Mouse (Mus musculus) ES-Bruce4 (cell line): ENCODE data around the gene Endou. TPM values are rescaled to one million over a fixed set of nuclear protein-coding genes. Genes with fewer than 3 reads are reported as not detected.
A peak's percentile ranks its signal among the peaks of the same experiment; 100 is the strongest.

ENCODE experiments used
- H3K27ac ChIP-seq: 2 replicates; pipeline ENCODE4 v1.5.1; 2012; ENCODE audit warnings: low read length, inconsistent platforms; ENCODE audit not compliant: insufficient read depth
- H3K27me3 ChIP-seq: 2 replicates; pipeline ENCODE4 v1.6.1; 2012; ENCODE audit warnings: mild to moderate bottlenecking, low read length, inconsistent platforms; ENCODE audit not compliant: control insufficient read depth, poor library complexity, insufficient read depth, severe bottlenecking
- H3K36me3 ChIP-seq: 2 replicates; pipeline ENCODE4 v1.6.1; 2012; ENCODE audit warnings: inconsistent platforms, mild to moderate bottlenecking, low read length, moderate library complexity; ENCODE audit not compliant: control insufficient read depth, poor library complexity, insufficient read depth, severe bottlenecking
- H3K4me1 ChIP-seq: one replicate; pipeline ENCODE4 v1.8.1; 2011; ENCODE audit warnings: low read length; ENCODE audit not compliant: control insufficient read depth, insufficient read depth
- H3K4me3 ChIP-seq: 2 replicates; pipeline ENCODE4 v1.5.1; 2011; ENCODE audit warnings: low read depth, mild to moderate bottlenecking, low read length
- H3K9ac ChIP-seq: 2 replicates; pipeline ENCODE4 v1.6.1; 2012; ENCODE audit warnings: low read depth, mild to moderate bottlenecking, inconsistent platforms; ENCODE audit not compliant: poor library complexity, severe bottlenecking
- H3K9me3 ChIP-seq: replicated peaks from 2 replicates; pipeline ENCODE4 v1.6.1; 2012; ENCODE audit warnings: mild to moderate bottlenecking, low read length, inconsistent platforms; ENCODE audit not compliant: control insufficient read depth, poor library complexity, insufficient read depth, severe bottlenecking
- CTCF ChIP-seq: IDR thresholded peaks from one replicate; pipeline ENCODE4 v1.8.1; 2011; ENCODE audit warnings: low read depth, low read length
- EP300 ChIP-seq: IDR thresholded peaks from 2 replicates; pipeline ENCODE4 v1.6.1; 2011; ENCODE audit warnings: low read depth, low read length; ENCODE audit not compliant: insufficient read depth
- POLR2A ChIP-seq: IDR thresholded peaks from one replicate; pipeline ENCODE4 v1.8.1; 2011; ENCODE audit warnings: low read length; ENCODE audit not compliant: insufficient read depth
- polyA plus RNA-seq: library from polyadenylated mRNA; stranded (reverse); fragments of >200 nt; gene quantifications from 2 replicates; pipeline ENCODE4 v1.2.4, GENCODE M21; 2011; ENCODE audit warnings: low read depth; ENCODE audit not compliant: missing spikeins, insufficient read depth, insufficient read length

The Endou gene
- polyA plus RNA-seq, result 0.82 and 1.2 TPM in 2 replicates

GRCm38 (mm10) chr15:97731111-97731510 lies at the start of gene Endou:
Gene Endou (minus strand): TSS chr15:97731339.
- Histone ChIP-seq H3K9ac (no peak within 1 kb of the TSS), H3K27ac (no peak within 1 kb of the TSS), H3K36me3 (no peaks in the 10 kb centered on the region), H3K4me1 (no peaks in the 10 kb centered on the region), H3K27me3 (no peaks in the 10 kb centered on the region), H3K4me3 (no peak within 1 kb of the TSS), H3K9me3 (peaks cover 17% of the 10 kb centered on the region)
- no peak for TF ChIP-seq EP300

- Histone ChIP-seq H3K9me3 (no peaks in the 10 kb centered on the region), H3K36me3 (no peaks in the 10 kb centered on the region), H3K27ac (no peak overlapping the region), H3K4me1 (no peaks in the 10 kb centered on the region), H3K9ac (no peak overlapping the region), H3K27me3 (no peaks in the 10 kb centered on the region), H3K4me3 (no peak overlapping the region)
- TF ChIP-seq EP300 (no peak), POLR2A (no peak), CTCF (no peak)
These were observed 49.5 kb upstream of the Endou start for GRCm38 (mm10) chr15:97780611-97781031.

- H3K4me1 ChIP-seq, result no peaks in the 10 kb centered on the region
- H3K9me3 ChIP-seq, result no peaks in the 10 kb centered on the region
- H3K36me3 ChIP-seq, result no peaks in the 10 kb centered on the region
- no peak for TF ChIP-seq CTCF
- no peak for TF ChIP-seq EP300
- no peak for TF ChIP-seq POLR2A
- H3K9ac ChIP-seq, result no peak overlapping the region
- H3K27ac ChIP-seq, result no peak overlapping the region
- no peak overlapping the region for H3K4me3 ChIP-seq
- no peaks in the 10 kb centered on the region for H3K27me3 ChIP-seq
These were observed 48.4 kb upstream of the Endou start for GRCm38 (mm10) chr15:97779576-97779975.

GRCm38 (mm10) chr15:97778311-97779098 lies 47.4 kb upstream of the Endou start, which contains the start of gene Slc48a1:
Gene Slc48a1 (plus strand): TSS chr15:97778520.
- no peaks in the 10 kb centered on the region for H3K4me1 ChIP-seq
- no peaks in the 10 kb centered on the region for H3K27me3 ChIP-seq
- H3K27ac ChIP-seq, result no peak within 1 kb of the TSS

GRCm38 (mm10) chr15:97776919-97777318 lies 45.8 kb upstream of the Endou start:
- H3K27me3 ChIP-seq, result no peaks in the 10 kb centered on the region
- no peak overlapping the region for H3K4me3 ChIP-seq
- no peak overlapping the region for H3K9ac ChIP-seq
- TF ChIP-seq CTCF (no peak), EP300 (no peak)
- H3K36me3 ChIP-seq, result no peaks in the 10 kb centered on the region
- no peaks in the 10 kb centered on the region for H3K9me3 ChIP-seq
- H3K4me1 ChIP-seq, result no peaks in the 10 kb centered on the region
- no peak overlapping the region for H3K27ac ChIP-seq

More at GRCm38 (mm10) chr15:97778311-97779098, 47.4 kb upstream of the Endou start, which contains the start of gene Slc48a1:
- no peak for TF ChIP-seq EP300
- no peak for TF ChIP-seq POLR2A
- no peak for TF ChIP-seq CTCF
- H3K9ac ChIP-seq, result no peak within 1 kb of the TSS
- H3K36me3 ChIP-seq, result no peaks in the 10 kb centered on the region
- H3K9me3 ChIP-seq, result no peaks in the 10 kb centered on the region
- H3K4me3 ChIP-seq, result no peak within 1 kb of the TSS

- H3K4me1 ChIP-seq, result no peaks in the 10 kb centered on the region
- no peak overlapping the region for H3K27ac ChIP-seq
- no peaks in the 10 kb centered on the region for H3K9me3 ChIP-seq
- no peaks in the 10 kb centered on the region for H3K36me3 ChIP-seq
- H3K4me3 ChIP-seq, result no peak overlapping the region
- TF ChIP-seq POLR2A (no peak), CTCF (peak; percentile 85)
- H3K27me3 ChIP-seq, result no peaks in the 10 kb centered on the region
- H3K9ac ChIP-seq, result no peak overlapping the region
These were observed 45.4 kb upstream of the Endou start for GRCm38 (mm10) chr15:97776514-97776913.
